Mouse (Mus musculus) retina, postnatal 7 days (tissue): ENCODE measurements around the gene Xpo4.
"Not testable (repeated sequence)": the region's sequence is repeated elsewhere in the genome, so short reads cannot be mapped to it uniquely, and the experiment has no call there.

Experiments used
- DNase-seq: peaks from one replicate; pipeline ENCODE4 v3.0.0-alpha.2; 2012; ENCODE audit warnings: low read depth, low spot score

Gene Xpo4

GRCm38 (mm10) chr14:57682751-57683150, 17.5 kb upstream of the Xpo4 start:
- no peak for DNase-seq

- peak; percentile 71 for DNase-seq
Observed at GRCm38 (mm10) chr14:57679958-57680535, 14.8 kb upstream of the Xpo4 start.

DNA sequence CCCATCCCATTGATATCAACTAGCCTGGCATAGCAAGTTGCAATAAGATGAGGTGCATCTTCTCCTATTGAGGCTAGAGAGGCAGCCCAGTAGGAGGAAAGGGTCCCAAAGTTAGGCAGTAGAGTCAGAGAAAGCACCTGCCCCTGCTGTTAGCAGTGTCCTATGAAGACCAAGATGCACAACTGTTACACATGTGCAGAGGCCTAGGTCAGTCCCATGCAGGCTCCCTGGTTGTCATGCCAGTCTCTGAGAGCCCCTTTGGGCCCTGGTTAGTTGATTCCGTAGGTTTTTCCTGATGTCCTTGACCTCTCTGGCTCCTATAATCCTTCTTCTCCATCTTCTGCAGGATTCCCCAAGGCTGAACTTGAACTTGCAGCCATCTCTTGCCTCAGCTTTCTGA, 14.3 kb upstream of the Xpo4 start:
- DNase-seq, result no peak

GRCm38 (mm10) chr14:57675481-57675880, 10.3 kb upstream of the Xpo4 start:
- DNase-seq, result no peak

- DNase-seq, result no peak
Observed at GRCm38 (mm10) chr14:57665628-57665950, 359 bp upstream of the Xpo4 start.

DNA sequence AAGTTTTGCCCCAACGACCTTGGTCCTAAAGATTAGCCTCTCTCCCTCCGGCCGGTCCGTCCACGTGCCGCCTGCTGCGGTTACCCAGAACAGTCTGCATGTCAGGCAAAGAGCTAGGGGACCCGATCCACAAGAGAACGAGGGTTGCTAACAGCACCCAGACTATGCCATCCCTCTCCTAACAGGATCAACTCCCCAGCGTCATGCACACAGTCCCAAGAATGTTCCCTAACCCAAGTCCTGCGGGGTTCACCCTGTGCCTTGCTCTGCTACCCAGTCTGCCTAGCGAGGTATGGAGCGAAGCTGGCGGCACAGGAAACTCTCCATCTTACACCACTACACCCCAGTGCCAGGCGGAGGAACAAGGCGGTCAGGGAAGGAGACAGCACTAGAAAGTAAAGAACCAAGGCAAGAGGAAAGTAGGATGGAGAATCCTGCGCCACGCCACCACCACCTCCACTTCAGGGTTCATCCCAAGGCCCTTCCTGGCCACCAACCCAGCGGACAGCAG, 864 bp downstream of the Xpo4 start:
- no peak for DNase-seq

- DNase-seq, result no peak
Observed at GRCm38 (mm10) chr14:57663630-57664029, 1.6 kb downstream of the Xpo4 start.

DNA sequence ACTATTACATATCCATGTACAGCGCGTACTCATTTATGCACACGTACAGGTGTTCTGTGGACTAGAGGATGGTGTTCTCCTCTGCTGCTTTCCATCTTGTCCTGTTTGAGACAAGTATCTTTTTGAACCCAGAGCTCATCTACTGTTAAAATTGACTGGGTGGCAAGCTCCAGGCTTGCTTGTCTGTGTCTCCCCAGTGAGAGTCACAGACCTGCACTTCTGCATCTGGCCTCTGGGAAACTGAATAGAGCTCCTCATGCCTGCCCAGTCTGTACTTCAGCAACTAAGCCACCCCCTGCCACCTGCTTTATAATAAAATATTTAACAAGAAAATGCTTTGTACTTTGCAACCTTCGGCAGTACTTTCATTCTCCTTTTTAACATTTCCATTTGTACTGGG, 6.9 kb downstream of the Xpo4 start:
- no peak for DNase-seq

DNA sequence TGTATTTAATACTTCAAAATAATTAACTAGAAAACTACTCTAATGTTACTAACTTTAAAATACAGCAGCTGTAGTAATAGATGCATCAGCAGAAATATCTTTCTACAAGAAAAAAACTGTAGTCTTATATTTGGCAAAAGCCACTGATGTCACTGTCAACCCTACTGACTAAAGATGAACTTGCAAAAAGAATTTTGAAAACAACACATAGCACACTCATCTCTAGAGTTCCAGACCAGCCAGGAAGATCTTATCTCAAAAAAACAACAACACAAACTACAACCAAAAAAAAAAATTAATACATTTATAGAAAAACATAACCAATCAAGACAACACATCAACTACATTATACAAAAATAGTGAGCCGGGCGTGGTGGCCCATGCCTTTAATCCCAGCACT, 7.7 kb downstream of the Xpo4 start:
- DNase-seq, result no peak

DNA sequence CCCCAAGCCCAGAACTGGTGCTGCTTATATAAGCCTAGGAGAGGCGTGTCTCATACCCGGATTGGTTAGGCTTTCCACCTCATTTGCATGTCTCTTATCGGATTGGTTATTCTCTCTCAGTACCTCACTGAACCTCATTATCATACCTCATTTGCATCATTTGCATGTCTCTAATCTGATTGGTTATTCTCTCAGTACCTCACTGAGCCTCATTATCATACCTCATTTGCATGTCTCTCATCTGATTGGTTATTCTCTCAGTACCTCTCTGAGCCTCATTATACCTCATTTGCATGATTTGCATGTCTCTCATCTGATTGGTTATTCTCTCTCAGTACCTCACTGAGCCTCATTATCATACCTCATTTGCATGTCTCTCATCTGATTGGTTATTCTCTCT, 8.7 kb downstream of the Xpo4 start:
- not testable (repeated sequence) for DNase-seq

DNA sequence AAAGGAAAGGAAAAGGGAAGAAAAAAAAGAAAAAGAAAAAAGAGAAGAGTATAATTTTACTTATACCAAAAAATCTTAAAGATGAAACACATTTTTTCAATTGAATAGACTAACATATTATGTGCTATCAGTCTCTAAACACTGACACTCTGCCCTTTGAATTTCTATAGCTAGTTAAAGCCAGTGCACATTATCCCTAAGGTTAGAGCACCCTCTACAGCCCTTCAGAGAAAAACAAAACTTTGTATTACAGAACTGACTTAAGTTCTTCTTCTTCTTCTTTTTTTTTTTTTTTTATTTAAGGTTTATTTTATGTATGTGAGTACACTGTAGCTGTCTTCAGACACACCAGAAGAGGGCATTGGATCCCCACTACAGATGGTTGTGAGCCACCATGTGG, 15.7 kb downstream of the Xpo4 start:
- DNase-seq, result no peak

- no peak for DNase-seq
Observed at GRCm38 (mm10) chr14:57646155-57646554, 19.1 kb downstream of the Xpo4 start.

GRCm38 (mm10) chr14:57639153-57639552, 26.1 kb downstream of the Xpo4 start:
- DNase-seq, result no peak

GRCm38 (mm10) chr14:57634141-57634540, 31.1 kb downstream of the Xpo4 start:
- no peak for DNase-seq

GRCm38 (mm10) chr14:57629595-57629994, 35.6 kb downstream of the Xpo4 start:
- DNase-seq, result no peak

DNA sequence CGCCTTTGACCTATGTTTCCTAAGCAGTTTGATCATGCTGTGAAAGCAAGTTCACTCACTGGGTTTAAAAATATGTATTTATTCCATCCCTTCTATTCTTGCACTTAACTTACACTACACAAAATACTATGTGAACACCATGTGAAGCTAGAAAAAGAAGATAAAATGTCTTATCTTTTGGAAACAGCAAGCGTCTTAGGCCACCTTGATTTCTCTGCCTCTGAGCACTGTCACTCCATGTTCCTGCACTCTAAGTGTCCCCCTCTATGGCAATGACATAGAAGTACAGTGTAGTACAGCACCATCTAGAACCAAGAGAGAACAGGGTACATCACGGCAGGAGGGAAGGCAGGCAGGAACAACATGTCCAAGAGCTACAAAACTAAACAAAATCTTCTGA, 42.3 kb downstream of the Xpo4 start:
- DNase-seq, result no peak

- no peak for DNase-seq
Observed at GRCm38 (mm10) chr14:57621699-57622098, 43.5 kb downstream of the Xpo4 start.

GRCm38 (mm10) chr14:57620598-57621236, 44.5 kb downstream of the Xpo4 start:
- DNase-seq, result no peak

GRCm38 (mm10) chr14:57619487-57619886, 45.7 kb downstream of the Xpo4 start:
- DNase-seq, result peak; percentile 46

DNA sequence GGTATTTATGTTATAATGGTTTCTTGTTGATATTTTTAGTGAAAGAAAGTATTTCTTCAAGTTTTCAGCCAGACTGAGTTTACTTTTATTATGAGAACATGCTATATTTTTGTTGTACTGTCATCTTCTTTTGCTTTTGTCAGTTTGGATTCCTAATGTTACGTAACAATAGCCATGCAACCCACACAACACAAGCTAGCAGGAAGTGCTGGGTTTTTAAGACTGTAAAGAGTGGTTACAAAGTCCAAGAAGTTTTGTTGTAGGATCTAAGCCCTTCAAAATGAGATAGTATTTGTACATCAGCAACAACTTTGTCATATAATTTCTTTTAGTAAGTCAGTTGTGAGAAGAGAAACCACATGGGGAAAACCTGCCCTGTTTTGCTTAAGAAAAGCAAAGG, 47.6 kb downstream of the Xpo4 start:
- no peak for DNase-seq

DNA sequence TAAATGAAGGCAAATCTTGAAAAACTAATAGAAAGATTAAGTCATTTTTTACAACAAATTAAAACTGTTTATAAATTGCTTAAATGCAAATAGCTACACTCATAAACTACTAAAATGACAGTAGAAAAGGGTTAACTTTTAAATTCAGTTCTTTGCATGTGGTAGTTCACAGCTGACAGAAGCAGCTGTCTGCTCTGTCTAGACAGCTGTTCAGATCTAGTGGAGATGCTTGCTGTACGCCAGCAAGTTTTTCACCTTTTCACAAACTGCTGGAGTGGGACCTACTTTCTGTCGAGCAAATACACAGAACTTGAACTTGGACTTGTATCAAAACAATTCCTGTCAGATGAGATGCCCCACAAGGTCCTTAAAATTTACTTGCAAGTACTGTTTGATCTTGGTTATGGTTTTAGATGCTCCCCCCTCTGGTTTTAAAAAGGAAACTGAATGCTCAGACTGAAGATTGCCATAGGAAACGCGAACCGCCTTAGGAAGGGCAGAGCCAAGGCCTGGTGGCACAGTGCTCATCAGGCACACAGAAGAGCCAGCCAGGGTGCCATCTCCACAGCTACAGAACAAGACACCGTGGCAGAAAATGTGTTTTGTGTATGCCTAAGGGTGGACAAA, 48.8 kb downstream of the Xpo4 start:
- no peak for DNase-seq

GRCm38 (mm10) chr14:57615828-57616227, 49.4 kb downstream of the Xpo4 start:
- DNase-seq, result no peak

DNA sequence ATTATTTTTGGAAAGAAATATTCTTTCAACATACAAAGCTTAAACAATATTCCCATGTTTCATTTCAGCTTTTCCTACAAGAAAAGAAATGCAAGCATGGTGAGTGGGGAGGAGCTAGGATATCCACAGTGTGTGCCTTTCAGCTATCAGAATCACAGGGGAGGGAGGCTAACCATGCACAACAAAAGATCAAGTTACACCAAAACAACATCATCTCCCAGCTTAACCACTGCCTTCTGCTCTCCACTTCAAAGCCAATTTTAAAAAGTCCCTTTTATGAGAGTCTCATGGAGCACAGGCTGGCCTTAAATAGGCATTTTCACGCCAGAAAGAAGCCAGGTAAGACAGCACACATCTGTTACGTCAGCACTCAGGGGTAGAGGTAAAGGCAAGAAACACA, 54.2 kb downstream of the Xpo4 start:
- DNase-seq, result no peak
